Mouse (Mus musculus) MEL (cell line): ENCODE measurements at regions not wholly inside any gene's neighbourhood (a gene's known extent, or its start where the extent isn't known, plus 50 kb on each side); places are given as distances from the start of the nearest gene placed in this dataset.

Source experiments
- CTCF ChIP-seq, 3 experiments: IDR thresholded peaks in 2 of 3; conservative IDR thresholded peaks in 1 of 3; 2 replicates each; pipeline ENCODE4 v1.5.1; 2011 to 2012; ENCODE audit warnings: low read length in 3 of 3, low read depth in 2 of 3, mild to moderate bottlenecking in 2 of 3, improper control_type of control experiment in 1 of 3, inconsistent platforms in 1 of 3, mixed read lengths in 1 of 3, moderate library complexity in 1 of 3; ENCODE audit not compliant: control insufficient read depth in 1 of 3, insufficient read depth in 1 of 3, poor library complexity in 1 of 3, severe bottlenecking in 1 of 3
- E2F4 ChIP-seq: IDR thresholded peaks from 2 replicates; pipeline ENCODE4 v1.6.1; 2011; ENCODE audit warnings: low read depth, low read length, improper control_type of control experiment, borderline replicate concordance
- GATA1 ChIP-seq: IDR thresholded peaks from 2 replicates; pipeline ENCODE4 v1.6.1; 2011; ENCODE audit warnings: low read depth, low read length, improper control_type of control experiment
- POLR2A ChIP-seq, 2 experiments: IDR thresholded peaks; 2 replicates each; pipeline ENCODE4 v1.6.1; 2011 to 2012; ENCODE audit warnings: low read length in 2 of 2, mild to moderate bottlenecking in 2 of 2, control low read depth in 1 of 2, improper control_type of control experiment in 1 of 2, low read depth in 1 of 2, moderate library complexity in 1 of 2; ENCODE audit not compliant: control insufficient read depth in 1 of 2, insufficient read depth in 1 of 2, poor library complexity in 1 of 2

DNA sequence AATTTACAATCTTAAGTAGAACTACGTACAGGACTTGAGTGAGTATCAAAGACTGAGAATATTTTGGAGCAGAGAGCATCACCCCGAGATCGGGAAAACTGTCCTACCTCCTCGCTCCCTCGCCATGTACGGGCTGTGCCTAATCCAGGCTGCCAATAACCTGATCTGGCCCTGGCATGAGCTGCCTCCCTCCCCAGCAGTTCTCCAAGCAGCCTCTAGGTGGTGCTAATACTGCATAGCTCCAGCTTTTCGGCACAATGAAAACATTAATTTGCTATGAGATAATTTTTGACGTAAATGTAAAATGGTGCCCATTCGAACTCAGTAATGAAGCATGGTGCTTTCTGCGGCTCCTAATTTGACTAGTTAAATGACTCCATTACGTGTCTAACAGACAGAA lies 399.6 kb downstream of the Zfp536 start:
- TF ChIP-seq POLR2A (IDR thresholded peaks at IDR 0.05; ENCODE audit: control insufficient read depth in 1 of 2, insufficient read depth in 1 of 2, low read depth in 1 of 2, low read length in 2 of 2, poor library complexity in 1 of 2) (no peak), GATA1 (no peak), CTCF (IDR thresholded peaks at IDR 0.05 in 2 of 3, conservative IDR thresholded peaks at IDR 0.05 in 1 of 3; ENCODE audit: control insufficient read depth in 1 of 3, insufficient read depth in 1 of 3, low read depth in 2 of 3, low read length in 3 of 3, poor library complexity in 1 of 3, severe bottlenecking in 1 of 3) (peak; percentile 78 to 89 (median 80)), E2F4 (no peak)
